36 mouse cellular contexts compared by ENCODE assay signal in genomic region chr2:17448341-17448740, GRCm38 (mm10).
"Had no signal": no experiment of that assay in that cellular context is flagged by ENCODE, and none has a peak within 500 bp of the region (broad histone marks: within the 10 kb centered on the region; RNA-seq: fewer than 3 reads in every experiment).

No protein-coding gene starts in this region.

- H3K4me2 ChIP-seq: heart, embryonic 11.5 days; heart, embryonic 12.5 days; heart, embryonic 13.5 days; heart, embryonic 15.5 days; hindbrain, embryonic 12.5 days; hindbrain, embryonic 13.5 days; hindbrain, embryonic 14.5 days; hindbrain, embryonic 15.5 days; intestine, embryonic 15.5 days; kidney, embryonic 15.5 days had no signal

- H3K36me3 ChIP-seq: hindbrain, embryonic 10.5 days; hindbrain, embryonic 12.5 days; hindbrain, embryonic 13.5 days; hindbrain, embryonic 15.5 days; intestine, embryonic 15.5 days; kidney, embryonic 15.5 days had no signal

- H3K27me3 ChIP-seq: heart, embryonic 12.5 days; heart, embryonic 13.5 days; heart, embryonic 15.5 days; hindbrain, embryonic 12.5 days; hindbrain, embryonic 13.5 days; hindbrain, embryonic 15.5 days; intestine, embryonic 15.5 days; kidney, embryonic 15.5 days had no signal

- H3K9me3 ChIP-seq: heart, embryonic 10.5 days; heart, embryonic 12.5 days; heart, embryonic 13.5 days; heart, embryonic 15.5 days; hindbrain, embryonic 10.5 days; hindbrain, embryonic 12.5 days; hindbrain, embryonic 13.5 days; hindbrain, embryonic 15.5 days; intestine, embryonic 15.5 days; kidney, embryonic 15.5 days had no signal

- H3K4me3 ChIP-seq: heart, adult 2 months; heart, embryonic 10.5 days; heart, embryonic 12.5 days; heart, embryonic 13.5 days; heart, embryonic 15.5 days; hindbrain, embryonic 10.5 days; hindbrain, embryonic 12.5 days; hindbrain, embryonic 13.5 days; hindbrain, embryonic 15.5 days; intestine, embryonic 15.5 days; kidney, embryonic 15.5 days; layer of hippocampus, adult 2 months had no signal

- H3K9ac ChIP-seq: heart, embryonic 12.5 days; heart, embryonic 13.5 days; heart, embryonic 15.5 days; hindbrain, embryonic 12.5 days; hindbrain, embryonic 13.5 days; hindbrain, embryonic 14.5 days; hindbrain, embryonic 15.5 days; intestine, embryonic 15.5 days; kidney, embryonic 15.5 days had no signal

- DNase-seq: heart, adult 18-20 months; heart, adult 2 months; heart, postnatal 10 days; heart, postnatal 14 days; heart, postnatal 36 days; heart, postnatal 4 days; kidney, adult 11 months; kidney, adult 18-20 months; kidney, adult 2 months; kidney, adult 8-10 months; kidney, adult 9 months; kidney, postnatal 10 days; kidney, postnatal 14 days; kidney, postnatal 25 days; kidney, postnatal 36 days; kidney, postnatal 4 days; layer of hippocampus, adult 9-11 months had no signal

- ATAC-seq: hindbrain, embryonic 16.5 days; hindbrain, postnatal 0 days; inflammation-experienced regulatory T-cells, adult 6 months; intestine, embryonic 15.5 days; intestine, embryonic 16.5 days; intestine, postnatal 0 days had no signal

- H3K27ac ChIP-seq: heart, adult 2 months; heart, embryonic 10.5 days; heart, embryonic 13.5 days; heart, embryonic 15.5 days; hindbrain, embryonic 10.5 days; hindbrain, embryonic 12.5 days; hindbrain, embryonic 13.5 days; hindbrain, embryonic 14.5 days; hindbrain, embryonic 15.5 days; hindbrain, postnatal 0 days; intestine, embryonic 15.5 days; kidney, embryonic 15.5 days; kidney, postnatal 0 days; layer of hippocampus, adult 2 months had no signal

- H3K4me1 ChIP-seq: hindbrain, embryonic 10.5 days; hindbrain, embryonic 12.5 days; hindbrain, embryonic 13.5 days; hindbrain, embryonic 15.5 days; intestine, embryonic 15.5 days; kidney, embryonic 15.5 days had no signal
